Mouse (Mus musculus) limb, embryonic 14.5 days (tissue): ENCODE data around the gene Tmem86a. TPM values are rescaled to one million over a fixed set of nuclear protein-coding genes. Genes with fewer than 3 reads are reported as not detected.

Experiments used
- ATAC-seq: fragments of 200-750 bp; cut with Nextera tagmentation; 2 replicates; pipeline ENCODE4 v1.8.0; 2017; ENCODE audit warnings: low read depth, moderate number of reproducible peaks, moderate TSS enrichment; ENCODE audit not compliant: low FRiP score
- DNase-seq: peaks from one replicate; pipeline ENCODE4 v3.0.0-alpha.2; 2015; ENCODE audit warnings: low spot score
- H3K27ac ChIP-seq: fragments of 300-500 bp; sonication (generic); replicated peaks from 2 replicates; pipeline ENCODE4 v1.5.1; 2014; ENCODE audit warnings: low read depth, mild to moderate bottlenecking, low read length, moderate library complexity, mixed read lengths
- H3K27me3 ChIP-seq: fragments of 300-500 bp; sonication (generic); 2 replicates; pipeline ENCODE4 v1.6.1; 2014; ENCODE audit warnings: low read length, mixed read lengths; ENCODE audit not compliant: control insufficient read depth, insufficient read depth
- H3K36me3 ChIP-seq: fragments of 300-500 bp; sonication (generic); 2 replicates; pipeline ENCODE4 v1.6.1; 2014; ENCODE audit warnings: mild to moderate bottlenecking, low read length, moderate library complexity, mixed read lengths; ENCODE audit not compliant: control insufficient read depth, insufficient read depth
- H3K4me1 ChIP-seq: fragments of 300-500 bp; sonication (generic); 2 replicates; pipeline ENCODE4 v1.6.1; 2014; ENCODE audit warnings: antibody characterized with exemption, low read length, mixed read lengths; ENCODE audit not compliant: control insufficient read depth, insufficient read depth
- H3K4me2 ChIP-seq: fragments of 300-500 bp; sonication (generic); replicated peaks from 2 replicates; pipeline ENCODE4 v1.6.1; 2014; ENCODE audit warnings: low read depth, mild to moderate bottlenecking, low read length, moderate library complexity; ENCODE audit not compliant: severe bottlenecking
- H3K4me3 ChIP-seq: fragments of 300-500 bp; sonication (generic); replicated peaks from 2 replicates; pipeline ENCODE4 v1.5.1; 2014; ENCODE audit warnings: low read length
- H3K9ac ChIP-seq: fragments of 300-500 bp; sonication (generic); 2 replicates; pipeline ENCODE4 v1.6.1; 2014; ENCODE audit warnings: mild to moderate bottlenecking, low read depth, low read length, moderate library complexity; ENCODE audit not compliant: severe bottlenecking
- H3K9me3 ChIP-seq: fragments of 300-500 bp; sonication (generic); 2 replicates; pipeline ENCODE4 v1.6.1; 2016; ENCODE audit warnings: low read length; ENCODE audit not compliant: control insufficient read depth
- POLR2A ChIP-seq: fragments of 200-500 bp; IDR thresholded peaks from 2 replicates; pipeline ENCODE4 v1.8.0; 2012; ENCODE audit warnings: inconsistent platforms, mild to moderate bottlenecking, moderate library complexity, borderline replicate concordance; ENCODE audit not compliant: insufficient read depth, insufficient read length; ENCODE audit errors: extremely low read depth
- WGBS: fragments of 180-500 bp; shearing (Covaris S2); extraction: QIAGEN DNeasy Blood & Tissue Kit; methylation state at CpG from one replicate; pipeline ENCODE4 v1.1.7; 2014; 5-methylcytosine and 5-hydroxymethylcytosine counted together
- polyA plus RNA-seq, 2 experiments: library from polyadenylated mRNA; depleted of rRNA in 1 of 2; stranded (reverse) in 1 of 2; unstranded in 1 of 2; fragments of >200 nt; fragmentation: Nextera tagmentation in 1 of 2; extraction: Ambion mirVana in 1 of 2; gene quantifications; 2 replicates each; pipeline versions ENCODE4 v1.2.1 to v1.2.3; 2012 to 2014

Gene Tmem86a
- polyA plus RNA-seq, 2 experiments, result 20.6 to 21.0 TPM

DNA sequence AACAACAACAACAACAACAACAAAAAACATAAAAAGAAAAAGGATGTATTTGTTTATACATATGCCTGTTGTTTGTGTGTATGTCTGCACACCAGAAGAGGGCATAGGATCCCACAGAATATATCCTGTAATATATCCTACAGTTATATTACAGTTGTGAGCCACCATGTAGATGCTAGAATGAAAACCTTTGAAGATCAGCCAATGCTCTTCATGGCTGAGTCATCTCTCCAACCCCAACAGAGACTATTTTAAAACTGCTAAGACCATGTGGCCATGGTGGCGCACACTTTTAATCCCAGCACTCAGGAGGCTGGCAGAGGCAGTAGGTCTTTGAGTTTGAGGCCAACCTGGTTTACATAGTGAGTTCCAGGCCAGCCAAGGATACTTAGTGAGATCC lies 22.9 kb upstream of the Tmem86a start:
- Histone ChIP-seq H3K4me2 (no peak overlapping the region), H3K4me3 (no peak overlapping the region), H3K9ac (no peak overlapping the region), H3K9me3 (no peaks in the 10 kb centered on the region), H3K36me3 (no peaks in the 10 kb centered on the region), H3K27me3 (no peaks in the 10 kb centered on the region), H3K4me1 (no peaks in the 10 kb centered on the region), H3K27ac (no peak overlapping the region)
- no peak for TF ChIP-seq POLR2A
- WGBS, result 89% methylated on average over 1 of the region's 1 CpGs
- DNase-seq (no peak), ATAC-seq (no peak)

- H3K4me2 ChIP-seq, result no peak overlapping the region
- no peak for DNase-seq
- H3K9me3 ChIP-seq, result no peaks in the 10 kb centered on the region
- 77% methylated on average over 9 of the region's 9 CpGs for WGBS
- ATAC-seq, result no peak
- H3K4me3 ChIP-seq, result no peak overlapping the region
- no peaks in the 10 kb centered on the region for H3K4me1 ChIP-seq
- no peak overlapping the region for H3K27ac ChIP-seq
- TF ChIP-seq POLR2A, result no peak
- H3K27me3 ChIP-seq, result no peaks in the 10 kb centered on the region
- no peaks in the 10 kb centered on the region for H3K36me3 ChIP-seq
- no peak overlapping the region for H3K9ac ChIP-seq
Observed at GRCm38 (mm10) chr7:47030517-47031193, 19.7 kb upstream of the Tmem86a start.

DNA sequence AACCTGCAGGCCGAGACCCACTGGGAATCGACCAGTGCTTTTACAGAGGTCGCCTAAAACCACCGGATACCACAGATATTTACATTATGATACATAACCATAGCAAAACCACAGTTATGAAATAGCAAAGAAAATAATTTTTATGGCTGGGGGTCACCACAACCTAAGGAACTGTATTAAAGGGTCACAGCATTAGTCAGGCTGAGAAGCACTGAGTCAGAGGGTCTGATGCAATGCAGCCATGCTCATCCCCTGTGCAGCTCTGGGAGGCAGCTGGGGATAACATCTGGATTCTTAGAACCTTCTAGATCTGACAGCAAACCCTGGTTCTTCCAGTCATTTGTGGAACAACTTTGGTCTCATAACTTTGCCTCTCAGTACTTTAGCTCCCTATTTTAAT lies 19.0 kb upstream of the Tmem86a start:
- 67% methylated on average over 4 of the region's 4 CpGs for WGBS
- Histone ChIP-seq H3K27me3 (no peaks in the 10 kb centered on the region), H3K4me3 (no peak overlapping the region), H3K9me3 (no peaks in the 10 kb centered on the region), H3K27ac (no peak overlapping the region), H3K9ac (no peak overlapping the region), H3K4me1 (no peaks in the 10 kb centered on the region), H3K4me2 (no peak overlapping the region), H3K36me3 (no peaks in the 10 kb centered on the region)
- no peak for ATAC-seq
- TF ChIP-seq POLR2A, result no peak
- no peak for DNase-seq

GRCm38 (mm10) chr7:47034785-47035384 lies 15.5 kb upstream of the Tmem86a start:
- Histone ChIP-seq H3K27me3 (no peaks in the 10 kb centered on the region), H3K4me3 (no peak overlapping the region), H3K36me3 (no peaks in the 10 kb centered on the region), H3K9me3 (no peaks in the 10 kb centered on the region), H3K4me2 (no peak overlapping the region), H3K27ac (no peak overlapping the region), H3K4me1 (no peaks in the 10 kb centered on the region), H3K9ac (no peak overlapping the region)
- TF ChIP-seq POLR2A, result no peak
- DNase-seq, result no peak
- 82% methylated on average over 4 of the region's 4 CpGs for WGBS
- no peak for ATAC-seq

DNA sequence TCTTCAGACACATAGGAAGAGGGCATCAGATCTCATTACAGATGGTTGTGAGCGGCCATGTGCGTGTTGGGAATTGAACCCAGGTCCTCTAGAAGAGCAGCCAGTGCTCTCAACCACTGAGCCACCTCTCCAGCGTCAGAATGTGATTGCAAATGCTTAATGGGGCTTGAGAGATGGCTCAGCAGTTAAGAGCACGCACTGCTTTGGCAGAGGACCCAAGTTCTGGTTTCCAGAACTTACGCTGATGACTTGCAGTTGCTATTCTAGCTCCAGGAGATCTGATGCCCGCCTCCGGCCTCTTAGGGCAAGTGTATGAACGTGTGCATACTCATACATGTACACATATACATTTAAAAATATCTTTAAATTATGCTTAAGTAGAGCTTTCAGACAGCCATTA lies 15.0 kb upstream of the Tmem86a start:
- no peak for TF ChIP-seq POLR2A
- Histone ChIP-seq H3K4me3 (no peak overlapping the region), H3K4me1 (no peaks in the 10 kb centered on the region), H3K27me3 (no peaks in the 10 kb centered on the region), H3K4me2 (no peak overlapping the region), H3K27ac (no peak overlapping the region), H3K9ac (no peak overlapping the region), H3K36me3 (no peaks in the 10 kb centered on the region), H3K9me3 (no peaks in the 10 kb centered on the region)
- ATAC-seq (no peak), DNase-seq (no peak)
- WGBS, result 74% methylated on average over 8 of the region's 8 CpGs
